Mouse (Mus musculus): ENCODE measurements at regions not wholly inside any gene's neighbourhood (a gene's known extent, or its start where the extent isn't known, plus 50 kb on each side); places are given as distances from the start of the nearest gene placed in this dataset.
A peak's percentile ranks its signal among the peaks of the same experiment; 100 is the strongest.

DNA sequence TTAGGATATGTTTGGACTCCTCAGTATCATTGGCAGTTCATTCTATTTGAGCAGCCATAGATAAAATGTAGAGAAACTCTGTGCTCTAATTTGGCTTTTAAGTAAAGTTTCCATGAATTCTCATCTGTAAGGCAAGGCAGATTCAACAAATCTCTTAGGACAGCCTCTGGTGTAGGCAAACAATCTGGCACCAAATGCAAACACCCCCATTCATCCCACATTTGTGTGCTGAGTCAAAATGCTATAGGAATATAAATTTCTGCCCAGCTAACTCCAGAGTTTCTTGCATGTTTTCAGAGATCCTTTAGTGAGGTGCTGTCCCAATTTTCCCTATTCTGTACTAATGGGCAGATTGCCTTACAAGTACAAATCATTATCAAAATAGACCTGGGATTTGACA lies 695.7 kb upstream of the Kif18a start:
- ATAC-seq (ENCODE audit: poor library complexity, severe bottlenecking): no peak

DNA sequence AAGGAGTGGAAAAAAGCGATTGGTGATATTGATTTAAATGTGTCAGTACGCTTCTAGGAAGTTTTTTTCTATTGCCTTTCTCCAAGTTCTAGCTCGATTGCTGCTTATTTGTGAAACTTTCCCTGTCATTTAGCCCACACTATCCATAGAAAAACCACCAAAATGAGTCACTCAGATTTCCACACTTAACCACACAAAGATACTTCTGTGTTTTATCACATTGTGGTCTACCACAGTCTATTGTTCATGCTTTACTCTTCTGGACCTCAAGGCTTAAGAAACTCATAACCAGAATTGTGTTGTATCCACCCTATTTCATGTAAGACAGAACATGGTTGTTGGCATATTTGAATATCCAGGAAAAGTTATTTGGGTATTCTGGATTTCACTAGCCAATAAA lies 687.0 kb upstream of the Kif18a start:
- 0 out of 2 replicates have a peak, but pooled peaks have one; percentile 12 for ATAC-seq (ENCODE audit: poor library complexity, severe bottlenecking)

- ATAC-seq (ENCODE audit: poor library complexity, severe bottlenecking): no peak
Observed at GRCm38 (mm10) chr2:108600346-108600745, 680.2 kb upstream of the Kif18a start.

DNA sequence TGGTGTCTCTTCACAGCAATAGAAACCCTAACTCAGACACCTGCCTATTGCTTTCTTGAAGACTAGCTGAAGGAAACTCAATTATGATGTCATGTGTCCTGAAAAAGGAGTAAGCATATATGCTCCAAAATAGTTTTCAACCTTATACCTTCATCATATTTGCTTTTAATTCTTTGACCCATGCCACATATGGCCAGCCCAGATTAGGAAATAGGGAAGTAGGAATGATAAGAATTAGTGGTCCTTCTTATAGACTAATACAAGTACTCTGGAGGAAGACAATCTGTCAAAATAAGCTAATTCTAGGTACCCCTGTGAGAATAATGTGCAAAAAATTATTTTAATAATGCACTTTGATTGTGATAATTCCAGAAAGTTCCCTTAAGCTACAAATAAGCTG lies 661.0 kb upstream of the Kif18a start:
- no peak for ATAC-seq (ENCODE audit: poor library complexity, severe bottlenecking)

- no peak for ATAC-seq (ENCODE audit: poor library complexity, severe bottlenecking)
Observed at GRCm38 (mm10) chr2:108622367-108623162, 658.0 kb upstream of the Kif18a start.

DNA sequence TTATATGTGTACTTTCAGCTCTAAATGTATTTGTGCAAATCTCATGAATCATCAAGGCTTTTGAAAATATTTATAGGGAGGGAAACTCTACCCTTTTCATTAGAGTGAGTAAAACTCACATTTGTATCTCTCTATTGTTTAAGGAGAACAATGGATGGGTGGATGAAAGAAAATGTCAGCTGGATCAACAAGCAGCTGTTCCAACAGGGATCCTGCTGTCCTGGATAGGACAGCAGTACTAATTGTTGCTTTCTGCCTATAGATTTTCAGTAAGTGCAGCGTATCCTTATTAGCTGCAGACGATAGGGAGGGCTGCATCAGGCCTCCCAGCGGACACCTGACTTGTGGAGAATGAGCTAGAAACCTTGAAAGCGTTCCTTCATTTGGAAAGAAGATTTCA lies 644.9 kb upstream of the Kif18a start:
- ATAC-seq (ENCODE audit: poor library complexity, severe bottlenecking): no peak

GRCm38 (mm10) chr2:108660697-108661388 lies 619.7 kb upstream of the Kif18a start:
- ATAC-seq (ENCODE audit: poor library complexity, severe bottlenecking): no peak

DNA sequence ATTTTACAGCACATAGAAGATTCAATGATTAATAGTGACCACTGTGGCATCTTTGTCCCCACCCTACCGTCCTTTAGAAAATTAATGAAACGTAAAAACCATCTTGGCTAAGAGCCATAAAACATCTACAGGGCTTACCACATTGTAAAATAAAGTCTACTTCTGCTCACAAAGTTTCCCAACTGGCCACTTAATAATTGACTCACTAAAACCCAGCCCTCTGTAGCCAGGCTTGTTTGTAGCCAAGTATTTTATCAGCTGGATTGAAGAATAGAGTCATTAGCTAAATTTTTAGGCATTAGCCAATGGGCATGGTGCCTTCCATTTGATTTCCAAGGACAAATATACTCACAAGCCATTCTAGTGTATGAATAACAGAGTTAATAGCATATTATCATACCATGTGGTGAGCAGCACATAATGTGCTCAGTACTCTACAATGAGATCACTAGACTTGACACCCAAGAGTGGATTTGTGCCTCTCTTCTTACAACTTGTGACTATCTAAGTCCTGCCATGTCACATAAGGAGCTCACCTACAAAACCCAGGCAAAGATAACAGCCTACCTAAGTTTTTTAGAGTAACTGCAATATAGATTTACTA lies 602.7 kb upstream of the Kif18a start:
- ATAC-seq (ENCODE audit: poor library complexity, severe bottlenecking): no peak

- no peak for ATAC-seq (ENCODE audit: poor library complexity, severe bottlenecking)
Observed at GRCm38 (mm10) chr2:108681574-108681973, 599.0 kb upstream of the Kif18a start.

GRCm38 (mm10) chr2:108686019-108686743 lies 594.4 kb upstream of the Kif18a start:
- ATAC-seq (ENCODE audit: poor library complexity, severe bottlenecking): peak; percentile 77

GRCm38 (mm10) chr2:108690091-108690490 lies 590.4 kb upstream of the Kif18a start:
- ATAC-seq (ENCODE audit: poor library complexity, severe bottlenecking): 0 out of 2 replicates have a peak, but pooled peaks have one; percentile 38

- ATAC-seq (ENCODE audit: poor library complexity, severe bottlenecking): no peak
Observed at GRCm38 (mm10) chr2:108691156-108692007, 589.2 kb upstream of the Kif18a start.

DNA sequence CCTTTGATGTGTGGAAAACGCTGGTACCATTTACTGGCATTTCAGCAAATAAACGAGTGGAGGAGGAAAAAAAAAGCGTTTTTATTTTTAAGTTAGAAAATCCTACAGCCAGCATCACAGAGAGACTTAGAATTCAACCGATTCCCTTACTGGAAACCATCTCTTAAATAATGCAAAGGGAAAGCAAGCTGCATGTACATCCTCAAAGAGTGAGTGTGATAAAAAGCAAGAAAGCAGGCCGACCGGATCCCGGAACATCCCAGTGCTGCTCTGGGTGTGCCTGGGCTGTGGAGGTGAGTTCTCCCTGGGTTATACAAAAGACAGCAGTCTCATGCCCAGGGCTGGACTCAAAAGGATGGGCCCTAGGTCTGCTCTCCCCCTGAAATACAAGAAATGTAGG lies 579.2 kb upstream of the Kif18a start:
- ATAC-seq (ENCODE audit: poor library complexity, severe bottlenecking): no peak

GRCm38 (mm10) chr2:108707856-108708855 lies 572.4 kb upstream of the Kif18a start:
- ATAC-seq (ENCODE audit: poor library complexity, severe bottlenecking): no peak

GRCm38 (mm10) chr2:108742079-108742478 lies 538.5 kb upstream of the Kif18a start:
- no peak for ATAC-seq (ENCODE audit: poor library complexity, severe bottlenecking)

DNA sequence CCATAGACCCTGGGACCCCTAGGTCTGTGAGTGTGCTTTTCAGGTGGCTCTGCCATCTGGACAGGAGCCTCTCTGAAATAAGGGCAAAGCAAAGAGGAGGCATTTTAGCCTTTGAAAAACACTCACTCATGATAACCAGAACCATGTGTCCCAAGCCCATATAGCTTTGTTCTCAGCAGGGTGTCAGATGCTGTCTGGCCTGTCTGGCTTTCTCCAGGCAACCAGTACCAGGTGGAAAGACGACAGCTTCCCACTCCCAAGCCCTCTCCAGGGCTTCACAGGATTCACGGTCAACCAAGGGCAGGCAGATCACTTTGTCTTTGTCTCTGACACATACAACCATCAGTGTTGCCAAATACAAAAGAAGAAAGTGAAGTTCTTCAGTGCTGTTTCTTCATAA lies 537.0 kb upstream of the Kif18a start:
- no peak for ATAC-seq (ENCODE audit: poor library complexity, severe bottlenecking)

DNA sequence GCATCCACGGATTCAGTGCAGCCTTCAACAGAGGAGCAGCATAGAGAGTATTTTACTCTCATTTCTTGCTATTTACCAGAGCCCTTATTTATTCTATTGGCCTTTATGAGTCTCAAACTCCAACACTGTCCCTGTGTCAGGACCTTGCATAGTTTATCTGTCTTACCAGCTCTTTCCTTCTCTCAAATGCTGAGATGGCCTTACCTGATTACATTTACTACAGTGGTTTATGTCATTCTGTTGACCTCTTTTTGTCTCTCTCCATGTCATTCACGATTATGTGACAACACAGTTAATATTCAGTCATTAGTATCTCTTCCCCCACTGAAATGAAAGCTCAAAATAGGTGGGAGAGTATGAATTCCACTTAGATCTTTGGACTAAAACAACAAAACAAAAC lies 535.7 kb upstream of the Kif18a start:
- ATAC-seq (ENCODE audit: poor library complexity, severe bottlenecking): no peak

DNA sequence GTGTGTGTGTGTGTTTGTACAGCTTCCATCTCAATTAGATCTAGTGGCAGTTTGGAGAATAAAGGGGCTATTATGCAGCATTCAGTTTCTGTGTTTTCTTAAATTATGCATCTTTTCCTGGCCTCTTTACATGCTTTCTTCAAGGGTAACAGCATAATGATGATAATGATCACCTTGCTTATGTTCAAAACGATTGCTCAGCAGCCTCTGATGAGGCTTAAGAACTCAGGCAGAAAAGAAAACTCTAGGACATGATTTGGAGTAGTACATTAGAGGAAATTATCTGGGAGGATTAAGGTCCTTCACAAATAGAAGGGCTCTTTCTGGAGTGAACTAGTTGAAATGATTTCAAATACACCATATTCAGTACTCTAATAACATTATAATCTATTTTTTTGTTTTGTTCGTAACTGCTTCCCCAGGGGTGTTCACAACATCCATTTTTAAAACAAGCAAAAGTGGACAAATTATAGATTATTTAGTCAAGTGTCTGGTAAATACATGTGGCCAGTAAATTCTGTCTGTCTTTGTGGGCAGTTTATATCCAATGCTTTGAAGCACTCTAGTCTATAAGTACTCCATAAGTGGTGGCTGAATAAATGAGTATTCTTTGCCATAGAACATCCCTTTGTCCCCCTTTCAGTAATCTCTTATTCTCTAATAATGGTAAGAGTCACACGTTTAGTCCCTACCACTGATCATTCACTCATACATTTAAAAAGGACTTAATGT lies 526.9 kb upstream of the Kif18a start:
- no peak for ATAC-seq (ENCODE audit: poor library complexity, severe bottlenecking)

Data from megakaryocyte, adult 5-6 weeks (primary cell).